Mouse (Mus musculus): ENCODE measurements at regions not wholly inside any gene's neighbourhood (a gene's known extent, or its start where the extent isn't known, plus 50 kb on each side); places are given as distances from the start of the nearest gene placed in this dataset.

DNA sequence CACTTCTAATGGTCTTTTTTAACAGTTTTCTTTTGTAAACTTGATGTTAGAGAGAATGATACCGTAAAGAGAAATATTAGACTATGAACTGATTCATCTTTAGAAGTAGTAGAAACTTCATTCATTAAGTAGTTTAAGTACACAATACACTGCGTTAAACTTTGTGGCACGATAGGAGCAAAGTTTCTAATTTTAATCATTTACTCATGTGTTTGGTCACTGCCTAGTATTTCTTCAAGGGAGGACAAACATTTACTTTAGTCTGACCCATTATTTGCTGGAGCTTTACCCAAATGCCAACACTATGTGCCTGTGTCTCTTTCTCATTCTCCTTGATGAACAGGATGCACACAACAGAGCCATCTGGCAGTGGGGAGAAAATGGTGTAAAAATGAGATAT is 200.6 kb downstream of the Chm start:
- DNase-seq (ENCODE audit: low read depth, low spot score) = no peak

DNA sequence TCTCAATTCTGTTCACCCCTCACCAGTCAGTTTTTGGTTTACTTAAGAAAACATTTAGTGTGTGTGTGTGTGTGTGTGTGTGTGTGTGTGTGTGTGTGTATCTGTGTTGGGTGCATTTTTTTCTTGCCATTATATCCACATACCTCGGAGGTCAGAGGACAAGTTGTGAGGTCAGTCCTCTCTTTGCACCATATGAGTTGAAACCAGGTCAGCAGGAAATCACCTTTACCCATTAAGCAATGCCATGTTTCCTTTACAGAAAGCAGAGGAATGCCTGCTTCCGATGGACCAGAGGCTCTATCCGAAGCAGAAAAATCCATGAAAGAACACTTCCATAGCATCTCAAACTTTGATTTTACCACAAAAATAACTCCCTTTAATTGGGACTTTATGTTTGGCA is 201.2 kb downstream of the Chm start:
- DNase-seq (ENCODE audit: low read depth, low spot score) = no peak

DNA sequence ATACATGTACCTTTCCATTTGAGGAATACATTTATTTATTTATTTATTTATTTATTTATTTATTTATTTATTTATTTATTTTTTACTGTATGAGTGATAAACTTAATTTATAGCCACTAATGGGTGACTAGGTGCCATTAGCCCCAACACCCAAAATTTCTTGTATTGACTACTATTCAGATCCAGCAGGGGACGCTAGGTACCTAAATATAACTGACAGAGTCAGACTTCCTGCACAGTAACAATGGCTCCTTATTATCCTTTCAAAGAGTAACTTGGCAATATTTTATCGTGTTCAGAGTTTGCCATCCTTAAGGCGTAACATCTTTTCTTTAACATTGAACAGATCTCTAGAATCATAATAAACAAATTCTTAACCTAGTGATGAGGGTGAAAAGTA is 206.7 kb downstream of the Chm start:
- DNase-seq (ENCODE audit: low read depth, low spot score) = peak; percentile 21

DNA sequence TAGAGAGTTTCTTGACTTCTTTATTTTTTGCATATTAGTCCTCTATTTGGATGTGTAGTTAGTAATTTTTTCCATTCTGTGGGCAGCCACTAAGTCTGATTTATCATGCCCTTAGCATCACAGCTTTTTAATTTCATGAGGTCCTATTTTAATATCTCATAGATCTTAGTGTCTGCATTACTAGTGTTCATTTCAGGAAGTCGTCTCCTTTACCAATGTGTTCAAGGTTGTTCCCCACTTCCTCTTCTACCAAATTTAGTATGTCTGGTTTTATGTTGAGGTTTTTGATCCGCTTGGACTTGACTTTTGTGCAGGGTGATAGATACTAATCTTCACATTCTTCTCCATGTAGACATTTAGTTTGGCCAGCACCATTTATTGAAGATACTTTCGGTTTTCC is 221.2 kb downstream of the Chm start:
- DNase-seq (ENCODE audit: low read depth, low spot score) = no peak

DNA sequence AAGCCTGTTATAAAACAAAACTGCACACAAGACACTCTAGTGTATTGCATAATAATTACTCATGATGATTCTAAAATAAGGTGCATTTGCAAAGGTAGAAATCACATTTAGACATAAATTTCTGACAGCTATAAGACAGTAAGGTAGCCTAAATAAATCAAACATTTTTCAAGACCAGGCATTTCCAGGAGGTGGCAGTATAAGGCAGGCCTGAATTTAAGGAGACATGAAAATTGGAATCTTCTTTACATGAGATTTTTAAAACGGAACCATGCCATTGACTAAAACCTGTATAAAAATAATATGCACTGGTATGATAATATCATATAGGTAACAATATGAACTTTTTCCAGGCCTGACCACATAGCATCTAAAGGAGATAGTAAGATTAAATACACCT is 235.5 kb downstream of the Chm start:
- DNase-seq (ENCODE audit: low read depth, low spot score) = peak; percentile 24

DNA sequence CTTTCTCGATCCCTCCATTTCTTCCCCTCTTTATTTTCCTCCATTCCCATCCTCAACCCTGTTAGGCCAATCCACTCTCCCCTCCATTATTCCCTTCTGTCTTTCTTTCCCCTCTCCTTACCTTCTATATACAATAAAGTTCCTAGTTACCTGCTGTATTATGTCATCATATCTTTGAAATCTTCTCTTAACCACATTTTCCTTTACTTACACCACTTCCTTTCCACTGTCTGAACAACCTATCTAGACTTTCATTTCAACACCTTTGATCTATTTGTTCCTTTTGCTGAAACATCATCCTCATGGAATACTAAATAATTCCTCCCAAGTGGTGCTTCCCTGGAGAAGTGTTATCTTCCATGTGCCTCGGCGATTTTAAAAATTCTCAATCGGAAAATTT is 237.8 kb downstream of the Chm start:
- no peak for DNase-seq (ENCODE audit: low read depth, low spot score)

DNA sequence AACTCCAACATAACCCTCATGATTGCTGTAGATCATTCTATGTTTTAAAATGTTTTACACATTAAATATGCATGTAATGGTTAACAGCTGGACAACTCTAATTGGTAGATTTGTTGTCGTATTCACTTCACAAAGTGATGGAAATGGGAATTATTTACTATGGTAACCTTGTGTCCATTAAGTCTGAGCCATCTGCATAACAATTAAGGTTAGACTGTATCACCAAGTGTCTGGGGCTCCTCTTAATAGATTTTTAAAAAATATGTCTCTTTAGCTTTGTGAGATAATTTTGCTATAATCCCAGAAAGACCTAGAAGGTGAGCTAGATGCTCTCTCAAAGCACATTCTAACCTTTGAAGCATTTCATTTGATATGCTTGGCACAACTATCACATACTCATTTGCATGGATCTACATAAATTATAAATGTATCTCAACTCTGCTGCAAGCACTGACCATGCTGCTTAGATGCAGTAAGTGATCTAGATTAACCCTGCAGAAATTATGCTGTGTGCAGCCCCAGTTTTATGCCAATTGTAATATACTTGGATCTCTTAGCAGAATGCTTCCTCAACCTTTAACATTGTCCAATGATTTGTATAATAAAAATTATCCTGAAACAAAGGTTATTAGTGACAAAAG is 227.2 kb upstream of the Pof1b start:
- DNase-seq (ENCODE audit: low read depth, low spot score) = no peak

DNA sequence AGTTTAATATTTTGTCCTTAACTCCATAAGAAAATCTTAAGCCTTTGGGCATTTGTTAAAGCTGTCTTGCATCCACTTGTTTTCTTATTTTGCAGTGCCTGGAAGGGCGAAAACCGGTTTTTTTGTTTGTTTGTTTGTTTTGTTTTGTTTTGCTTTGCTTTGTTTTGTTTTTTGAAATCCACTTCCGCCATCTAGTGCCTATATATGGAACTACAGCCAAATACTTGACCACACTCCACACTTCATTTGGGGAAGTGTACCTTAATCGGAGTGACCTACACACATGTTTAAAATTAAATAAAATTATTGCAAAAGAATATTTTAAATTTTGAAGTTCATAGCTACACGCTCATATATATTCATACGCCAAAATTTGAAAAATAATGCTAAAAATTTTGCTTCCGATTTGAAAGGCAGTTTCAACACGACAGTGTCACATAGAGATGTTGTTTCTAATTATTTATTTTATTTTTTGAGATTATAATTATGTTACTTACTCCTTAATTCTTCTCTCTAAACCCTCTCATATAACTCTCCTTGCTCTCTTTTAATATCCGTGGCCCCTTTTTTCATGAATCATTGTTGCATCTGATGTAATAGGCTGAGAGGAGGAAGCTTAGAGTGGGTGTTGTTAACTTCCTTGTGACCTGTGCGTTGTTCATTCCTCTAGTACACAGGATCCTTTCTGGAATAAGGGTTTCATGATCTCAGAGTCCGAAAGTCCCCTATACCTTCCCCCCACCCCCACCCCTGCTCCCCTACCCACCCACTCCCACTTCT is 205.4 kb upstream of the Pof1b start:
- DNase-seq (ENCODE audit: low read depth, low spot score) = peak; percentile 6

DNA sequence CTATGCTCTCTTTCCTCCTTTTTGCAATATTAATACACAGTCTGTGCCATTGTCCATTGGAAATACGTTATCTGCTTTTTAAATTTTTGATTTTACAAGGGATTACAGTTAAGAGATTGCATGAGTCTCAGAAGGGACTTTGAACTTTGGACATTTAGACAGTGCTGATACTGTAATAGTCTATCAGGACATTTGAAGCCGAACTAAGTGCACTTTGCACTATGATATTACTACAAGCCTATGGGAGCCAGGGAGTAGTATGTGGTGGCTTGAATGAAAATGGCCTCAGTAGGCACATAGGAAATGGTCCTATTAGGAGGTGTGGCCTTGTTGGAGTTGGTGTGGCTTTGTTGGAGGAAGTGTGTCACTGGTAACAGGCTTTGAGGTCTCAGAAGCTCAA is 188.1 kb upstream of the Pof1b start:
- DNase-seq (ENCODE audit: low read depth, low spot score) = no peak
